Mouse (Mus musculus): ENCODE data around the gene St3gal4. TPM values are rescaled to one million over a fixed set of nuclear protein-coding genes. Genes with fewer than 3 reads are reported as not detected.
"Not testable (repeated sequence)": the region's sequence is repeated elsewhere in the genome, so short reads cannot be mapped to it uniquely, and the experiment has no call there.

Gene St3gal4
- polyA plus RNA-seq, 1 experiment from 2014 or later, result 18.4 TPM

GRCm38 (mm10) chr9:35147261-35147660 is 28.2 kb upstream of the St3gal4 start:
- not testable (repeated sequence) for DNase-seq (ENCODE audit: low spot score); H3K27me3 ChIP-seq (ENCODE audit: insufficient read depth, poor library complexity, severe bottlenecking); H3K4me3 ChIP-seq; H3K9me3 ChIP-seq; H3K4me1 ChIP-seq; H3K27ac ChIP-seq; H3K36me3 ChIP-seq
- 95% methylated on average over 14 of the region's 14 CpGs for WGBS

- Histone ChIP-seq H3K4me3 (no peak overlapping the region), H3K27me3 (ENCODE audit: insufficient read depth, poor library complexity, severe bottlenecking) (no peaks in the 10 kb centered on the region), H3K9me3 (no peaks in the 10 kb centered on the region), H3K36me3 (no peaks in the 10 kb centered on the region), H3K4me1 (peaks cover 9% of the 10 kb centered on the region), H3K27ac (no peak overlapping the region)
- DNase-seq (ENCODE audit: low spot score), result no peak
- 88% methylated on average over 1 of the region's 1 CpGs for WGBS
Measured at GRCm38 (mm10) chr9:35145829-35146228, 26.8 kb upstream of the St3gal4 start.

GRCm38 (mm10) chr9:35145118-35145517 is 26.1 kb upstream of the St3gal4 start:
- 70% methylated on average over 9 of the region's 9 CpGs for WGBS
- DNase-seq (ENCODE audit: low spot score), result no peak
- Histone ChIP-seq H3K27ac (no peak overlapping the region), H3K27me3 (ENCODE audit: insufficient read depth, poor library complexity, severe bottlenecking) (no peaks in the 10 kb centered on the region), H3K9me3 (no peaks in the 10 kb centered on the region), H3K4me1 (peaks cover 9% of the 10 kb centered on the region), H3K36me3 (no peaks in the 10 kb centered on the region), H3K4me3 (no peak overlapping the region)

GRCm38 (mm10) chr9:35142221-35142620 is 23.2 kb upstream of the St3gal4 start:
- H3K4me1 ChIP-seq, result peaks cover 9% of the 10 kb centered on the region
- no peaks in the 10 kb centered on the region for H3K9me3 ChIP-seq
- no peak overlapping the region for H3K27ac ChIP-seq
- no peak overlapping the region for H3K4me3 ChIP-seq
- H3K27me3 ChIP-seq (ENCODE audit: insufficient read depth, poor library complexity, severe bottlenecking), result no peaks in the 10 kb centered on the region
- 72% methylated on average over 2 of the region's 2 CpGs for WGBS
- H3K36me3 ChIP-seq, result no peaks in the 10 kb centered on the region
- no peak for DNase-seq (ENCODE audit: low spot score)

- Histone ChIP-seq H3K36me3 (no peaks in the 10 kb centered on the region), H3K27me3 (ENCODE audit: insufficient read depth, poor library complexity, severe bottlenecking) (no peaks in the 10 kb centered on the region), H3K4me1 (peaks cover 10% of the 10 kb centered on the region; the same call in 1 of the 2 replicates), H3K27ac (no peak overlapping the region), H3K9me3 (no peaks in the 10 kb centered on the region), H3K4me3 (no peak overlapping the region)
- DNase-seq (ENCODE audit: low spot score), result no peak
- WGBS, result 61% methylated on average over 5 of the region's 5 CpGs
Measured at GRCm38 (mm10) chr9:35139231-35139744, 20.2 kb upstream of the St3gal4 start.

- 79% methylated on average over 7 of the region's 7 CpGs for WGBS
- H3K9me3 ChIP-seq, result no peaks in the 10 kb centered on the region
- H3K27ac ChIP-seq, result no peak overlapping the region
Measured at GRCm38 (mm10) chr9:35138029-35138428, 19.0 kb upstream of the St3gal4 start.

GRCm38 (mm10) chr9:35135575-35135974 is 16.5 kb upstream of the St3gal4 start:
- Histone ChIP-seq H3K4me1 (peaks cover 16% of the 10 kb centered on the region; the same call in 1 of the 2 replicates), H3K27me3 (ENCODE audit: insufficient read depth, poor library complexity, severe bottlenecking) (no peaks in the 10 kb centered on the region), H3K36me3 (no peaks in the 10 kb centered on the region), H3K27ac (no peak overlapping the region), H3K4me3 (no peak overlapping the region), H3K9me3 (no peaks in the 10 kb centered on the region)
- no peak for DNase-seq (ENCODE audit: low spot score)
- 65% methylated on average over 6 of the region's 6 CpGs for WGBS

More at GRCm38 (mm10) chr9:35138029-35138428, 19.0 kb upstream of the St3gal4 start:
- no peak overlapping the region for H3K4me3 ChIP-seq
- no peaks in the 10 kb centered on the region for H3K36me3 ChIP-seq
- H3K4me1 ChIP-seq, result peaks cover 10% of the 10 kb centered on the region; the same call in 1 of the 2 replicates
- no peaks in the 10 kb centered on the region for H3K27me3 ChIP-seq (ENCODE audit: insufficient read depth, poor library complexity, severe bottlenecking)
- DNase-seq (ENCODE audit: low spot score), result no peak

- no peak overlapping the region for H3K27ac ChIP-seq
- peaks cover 40% of the 10 kb centered on the region for H3K4me1 ChIP-seq
- DNase-seq (ENCODE audit: low spot score), result no peak
- H3K9me3 ChIP-seq, result no peaks in the 10 kb centered on the region
- 86% methylated on average over 16 of the region's 16 CpGs for WGBS
- H3K4me3 ChIP-seq, result no peak overlapping the region
- H3K27me3 ChIP-seq (ENCODE audit: insufficient read depth, poor library complexity, severe bottlenecking), result no peaks in the 10 kb centered on the region
- peaks cover 3% of the 10 kb centered on the region; the same call in 1 of the 2 replicates for H3K36me3 ChIP-seq
Measured at GRCm38 (mm10) chr9:35131637-35132397, 12.7 kb upstream of the St3gal4 start.

GRCm38 (mm10) chr9:35128995-35129418 is 9.9 kb upstream of the St3gal4 start:
- no peaks in the 10 kb centered on the region for H3K27me3 ChIP-seq (ENCODE audit: insufficient read depth, poor library complexity, severe bottlenecking)
- no peak for DNase-seq (ENCODE audit: low spot score)
- peaks cover 35% of the 10 kb centered on the region for H3K4me1 ChIP-seq
- WGBS, result 65% methylated on average over 9 of the region's 9 CpGs
- H3K9me3 ChIP-seq, result no peaks in the 10 kb centered on the region
- peak overlapping the region; percentile 62; the same call in 1 of the 2 replicates for H3K27ac ChIP-seq
- H3K36me3 ChIP-seq, result peaks cover 20% of the 10 kb centered on the region
- no peak overlapping the region for H3K4me3 ChIP-seq

- DNase-seq (ENCODE audit: low spot score), result no peak
- Histone ChIP-seq H3K4me3 (no peak overlapping the region), H3K9me3 (no peaks in the 10 kb centered on the region), H3K36me3 (peaks cover 20% of the 10 kb centered on the region), H3K27ac (no peak overlapping the region), H3K4me1 (peaks cover 35% of the 10 kb centered on the region), H3K27me3 (ENCODE audit: insufficient read depth, poor library complexity, severe bottlenecking) (no peaks in the 10 kb centered on the region)
- WGBS, result 86% methylated on average over 3 of the region's 3 CpGs
Measured at GRCm38 (mm10) chr9:35128564-35128963, 9.5 kb upstream of the St3gal4 start.

- no peak for DNase-seq (ENCODE audit: low spot score)
- no peak overlapping the region for H3K27ac ChIP-seq
- no peaks in the 10 kb centered on the region for H3K9me3 ChIP-seq
- peaks cover 22% of the 10 kb centered on the region for H3K36me3 ChIP-seq
- H3K4me3 ChIP-seq, result no peak overlapping the region
- 87% methylated on average over 5 of the region's 5 CpGs for WGBS
- H3K4me1 ChIP-seq, result peaks cover 37% of the 10 kb centered on the region
- H3K27me3 ChIP-seq (ENCODE audit: insufficient read depth, poor library complexity, severe bottlenecking), result no peaks in the 10 kb centered on the region
Measured at GRCm38 (mm10) chr9:35127561-35127960, 8.5 kb upstream of the St3gal4 start.

- 64% methylated on average over 6 of the region's 6 CpGs for WGBS
- Histone ChIP-seq H3K27ac (0 out of 2 replicates have a peak overlapping the region, but pooled peaks have one; percentile 6), H3K9me3 (no peaks in the 10 kb centered on the region), H3K36me3 (peaks cover 26% of the 10 kb centered on the region), H3K4me3 (no peak overlapping the region), H3K27me3 (ENCODE audit: insufficient read depth, poor library complexity, severe bottlenecking) (no peaks in the 10 kb centered on the region), H3K4me1 (peaks cover 38% of the 10 kb centered on the region)
- DNase-seq (ENCODE audit: low spot score), result no peak
Measured at GRCm38 (mm10) chr9:35127147-35127546, 8.1 kb upstream of the St3gal4 start.

- WGBS, result 91% methylated on average over 8 of the region's 8 CpGs
- Histone ChIP-seq H3K4me1 (peaks cover 30% of the 10 kb centered on the region), H3K27ac (0 out of 2 replicates have a peak overlapping the region, but pooled peaks have one; percentile 19), H3K4me3 (no peak overlapping the region), H3K27me3 (ENCODE audit: insufficient read depth, poor library complexity, severe bottlenecking) (no peaks in the 10 kb centered on the region), H3K36me3 (peaks cover 33% of the 10 kb centered on the region), H3K9me3 (no peaks in the 10 kb centered on the region)
- DNase-seq (ENCODE audit: low spot score), result no peak
Measured at GRCm38 (mm10) chr9:35124678-35124955, 5.5 kb upstream of the St3gal4 start.

Data from heart, embryonic 10.5 days (tissue).